Mouse (Mus musculus): Measurements from ENCODE around the gene Gldc. TPM values are rescaled to one million over a fixed set of nuclear protein-coding genes. Genes with fewer than 3 reads are reported as not detected.
A peak's percentile ranks its signal among the peaks of the same experiment; 100 is the strongest.

Gene Gldc
- total RNA-seq, 4 experiments from 2014 or later, result 0.08 TPM; not detected in 3

DNA sequence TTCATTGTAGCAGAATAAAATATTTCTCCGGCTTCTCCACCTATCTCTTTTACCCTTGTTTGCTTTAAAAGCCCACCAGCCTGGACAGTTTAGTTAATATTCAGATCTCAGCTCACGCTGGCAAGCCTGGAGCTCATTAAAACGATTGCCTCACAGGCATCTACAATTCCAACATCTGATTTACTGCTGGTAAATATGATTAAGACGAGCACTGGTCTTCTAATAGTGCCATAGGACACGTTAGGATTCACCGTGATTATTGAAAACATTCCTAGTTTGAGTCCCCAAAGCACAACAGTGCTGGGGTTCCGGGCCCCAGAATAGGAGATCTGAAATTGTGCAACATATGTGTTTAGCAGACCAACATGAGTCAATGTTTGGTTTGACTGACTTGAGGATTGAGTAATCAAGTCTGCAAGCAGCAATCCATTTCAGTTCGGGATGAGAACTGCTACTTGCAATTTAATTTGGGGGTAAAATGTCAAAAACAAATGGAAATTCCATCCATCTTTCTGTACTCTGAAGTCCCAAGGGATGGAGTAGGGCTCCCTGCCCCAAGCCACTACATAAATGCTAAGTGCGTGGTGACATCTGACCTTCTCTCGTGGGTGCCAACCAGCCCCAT lies 67.9 kb downstream of the Gldc start:
- no peak for DNase-seq (ENCODE audit: low spot score in 2 of 2)

GRCm38 (mm10) chr19:30105045-30105842 lies 70.0 kb downstream of the Gldc start:
- DNase-seq (ENCODE audit: low spot score in 2 of 2), result no peak

- peak in 1 of 2 experiments; percentile 6 for DNase-seq (ENCODE audit: low spot score in 2 of 2)
Measured at GRCm38 (mm10) chr19:30102620-30103019, 72.6 kb downstream of the Gldc start.

- no peak for DNase-seq (ENCODE audit: low spot score in 2 of 2)
Measured at GRCm38 (mm10) chr19:30100571-30100970, 74.7 kb downstream of the Gldc start.

DNA sequence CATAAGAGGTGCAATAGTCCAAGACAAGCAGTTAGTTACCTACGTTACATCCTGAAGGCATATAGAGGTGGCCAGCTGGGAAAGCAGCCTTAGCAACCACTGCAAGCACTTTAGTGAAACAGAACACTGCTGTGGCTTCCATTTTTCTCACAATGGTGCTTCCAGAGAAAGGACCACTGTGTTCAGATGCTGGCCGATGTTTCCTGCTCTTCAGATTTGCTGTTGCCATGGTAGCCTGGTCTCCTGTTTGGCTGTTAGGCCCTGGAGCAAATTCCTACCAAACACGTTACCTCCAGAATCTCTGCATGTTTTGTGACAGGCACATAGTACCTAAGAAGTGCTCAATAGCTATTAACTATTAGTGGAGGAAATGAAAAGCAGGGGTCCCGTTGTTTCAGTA lies 78.2 kb downstream of the Gldc start:
- DNase-seq (ENCODE audit: low spot score in 2 of 2), result no peak

GRCm38 (mm10) chr19:30096186-30096585 lies 79.0 kb downstream of the Gldc start:
- DNase-seq (ENCODE audit: low spot score in 2 of 2), result no peak

- no peak for DNase-seq (ENCODE audit: low spot score in 2 of 2)
Measured at GRCm38 (mm10) chr19:30091644-30092295, 83.5 kb downstream of the Gldc start.

DNA sequence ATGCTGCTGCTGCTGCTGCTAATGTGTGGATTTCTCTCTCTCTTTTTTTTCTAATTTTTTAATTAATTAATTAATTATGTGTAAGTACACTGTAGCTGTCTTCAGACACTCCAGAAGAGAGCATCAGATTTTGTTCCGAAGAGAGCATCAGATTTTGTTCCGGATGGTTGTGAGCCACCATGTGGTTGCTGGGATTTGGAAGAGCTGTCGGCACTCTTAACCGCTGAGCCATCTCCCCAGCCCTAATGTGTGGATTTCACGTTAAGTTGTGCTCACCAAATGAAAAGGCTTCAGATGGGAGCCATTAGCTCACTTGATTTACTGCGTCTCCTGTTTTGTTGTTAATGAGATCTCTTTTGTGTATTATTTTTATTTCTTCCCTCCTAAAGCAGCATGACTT lies 85.1 kb downstream of the Gldc start:
- no peak for DNase-seq (ENCODE audit: low spot score in 2 of 2)

DNA sequence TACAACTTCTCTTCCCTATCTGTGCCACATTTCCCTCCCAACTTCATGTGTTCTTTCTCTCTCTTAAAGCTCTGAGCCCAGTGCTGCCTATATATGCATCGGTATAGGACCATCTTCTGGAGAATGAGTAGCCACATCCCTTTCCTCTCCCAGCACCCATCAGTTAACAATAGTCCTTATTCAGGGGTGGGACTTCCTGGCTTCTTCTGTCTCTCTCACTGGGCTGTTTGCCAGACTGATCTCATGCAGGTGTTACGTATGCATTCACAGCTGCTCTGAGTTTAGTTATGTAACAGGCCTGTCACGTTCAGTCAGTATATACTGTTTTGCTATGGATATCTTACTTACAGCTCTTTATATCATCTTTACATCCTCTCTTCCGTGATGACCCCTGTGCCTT lies 109.4 kb downstream of the Gldc start:
- DNase-seq (ENCODE audit: low spot score in 2 of 2), result no peak

DNA sequence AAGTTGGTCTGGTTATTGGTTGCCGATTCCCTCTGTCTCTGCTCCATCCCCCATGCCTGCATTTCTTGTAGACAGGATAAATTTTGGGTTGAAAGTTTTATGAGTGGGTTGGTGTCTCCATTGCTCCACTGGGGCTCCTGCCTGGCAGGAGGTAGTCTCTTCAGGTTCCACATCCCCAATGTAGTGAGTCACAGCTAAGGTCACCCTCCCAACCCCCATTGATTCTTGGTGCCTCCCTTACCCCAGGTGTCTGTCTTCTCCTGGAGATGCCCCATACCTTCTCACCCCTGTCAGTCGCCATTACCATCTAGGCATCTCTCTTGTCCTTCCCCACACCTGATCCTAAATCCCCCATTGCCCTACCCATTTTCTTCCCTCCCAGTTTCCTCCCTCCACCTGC lies 121.0 kb downstream of the Gldc start:
- no peak for DNase-seq (ENCODE audit: low spot score in 2 of 2)

DNA sequence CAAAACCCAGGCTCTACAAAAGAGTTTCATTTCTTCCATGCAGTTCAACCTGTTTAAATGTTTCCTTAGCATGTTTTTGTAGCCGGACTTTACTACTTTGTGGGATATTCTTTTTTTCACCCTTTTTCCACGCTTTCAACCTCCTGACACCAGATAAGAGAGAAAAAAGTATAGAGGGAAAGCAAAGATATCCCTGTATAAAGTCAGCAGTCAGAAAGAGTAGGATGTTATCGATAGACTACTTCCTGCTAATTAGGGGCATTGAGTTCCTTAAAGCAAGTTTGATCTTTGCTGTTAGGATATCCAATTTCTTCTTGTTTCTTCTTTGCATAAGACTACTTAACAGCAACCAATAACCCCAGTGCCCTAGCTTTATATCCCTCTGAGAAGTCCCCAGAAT lies 123.8 kb downstream of the Gldc start:
- DNase-seq (ENCODE audit: low spot score in 2 of 2), result no peak

DNA sequence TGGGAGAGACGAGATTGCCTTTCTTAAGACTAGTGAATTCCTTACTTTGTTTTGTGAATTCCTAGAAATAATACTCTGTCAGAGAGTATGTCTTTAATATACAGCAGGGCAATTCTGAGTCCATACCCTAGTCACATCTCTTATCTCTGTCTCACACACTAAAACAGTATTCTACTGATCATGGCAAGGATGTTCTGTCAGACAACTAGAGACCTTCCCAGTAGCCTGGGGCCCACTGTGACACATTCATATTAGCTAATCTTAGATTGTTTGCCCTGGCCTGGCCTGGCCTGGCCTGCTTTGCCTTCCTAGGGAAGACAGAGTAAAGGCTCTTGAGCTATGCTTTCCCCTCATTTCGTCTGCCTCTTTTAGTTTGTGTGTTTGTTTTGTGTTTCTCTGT lies 124.6 kb downstream of the Gldc start:
- DNase-seq (ENCODE audit: low spot score in 2 of 2), result no peak

Other genes starting within 250 kb of the Gldc start
- not detected for gene Trpd52l3, start 171.6 kb downstream of the Gldc start, total RNA-seq (2022)
- 10 to 100 TPM; 10.1 to 14.6 (median 12.9) TPM for gene Uhrf2, start 144.9 kb downstream of the Gldc start, total RNA-seq (2022)
- not detected for gene Mbl2, start 57.5 kb upstream of the Gldc start, total RNA-seq (2022)